Mouse (Mus musculus): ENCODE results near the gene Olfr691. TPM values are rescaled to one million over a fixed set of nuclear protein-coding genes. Genes with fewer than 3 reads are reported as not detected.

Gene Olfr691
- total and polyA plus RNA-seq, 3 experiments, result not detected

DNA sequence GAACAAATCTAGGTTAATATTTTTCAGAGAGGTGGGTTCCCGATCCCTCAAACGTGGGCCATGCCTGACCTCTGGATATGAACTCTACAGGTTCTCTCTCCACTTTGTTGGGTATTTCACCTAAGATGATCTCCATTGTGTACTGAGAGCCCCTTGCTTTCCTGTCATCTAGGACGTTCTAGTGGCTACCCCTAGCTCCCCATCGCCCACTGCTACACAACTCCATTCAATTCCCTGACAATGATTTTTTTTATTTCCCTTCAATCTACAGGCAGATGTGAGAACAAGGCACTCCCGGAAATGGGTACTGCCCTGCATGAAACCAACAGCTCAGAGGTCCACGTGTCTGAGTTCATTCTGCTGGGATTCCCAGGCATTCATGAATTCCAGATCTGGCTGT, 54.3 kb downstream of the Olfr691 start, which contains the start of gene Olfr688:
TSS of gene Olfr688 (plus strand) at position 301 of the 400 bp plus-strand sequence.
- Histone ChIP-seq H3K36me3 (ENCODE audit: control insufficient read depth in 1 of 2, insufficient read depth in 2 of 2, low read length in 2 of 2) (no peaks in the 10 kb centered on the region), H3K4me1 (ENCODE audit: control insufficient read depth in 1 of 2, insufficient read depth in 2 of 2, low read length in 2 of 2) (no peaks in the 10 kb centered on the region), H3K27me3 (ENCODE audit: control insufficient read depth in 1 of 2, insufficient read depth in 2 of 2, low read length in 2 of 2) (no peaks in the 10 kb centered on the region), H3K9me3 (replicated peaks; ENCODE audit: insufficient read depth, low read length) (no peaks in the 10 kb centered on the region), H3K79me2 (ENCODE audit: control insufficient read depth, insufficient read depth, low read length, poor library complexity) (no peaks in the 10 kb centered on the region), H3K9ac (ENCODE audit: control insufficient read depth, low read depth, low read length, poor library complexity, severe bottlenecking) (no peak within 1 kb of the TSS), H3K27ac (ENCODE audit: control insufficient read depth, low read depth, low read length) (no peak within 1 kb of the TSS), H3K4me3 (ENCODE audit: control insufficient read depth in 1 of 2, insufficient read depth in 1 of 2, low read depth in 2 of 2, low read length in 2 of 2) (no peak within 1 kb of the TSS)
- TF ChIP-seq TCF12 (IDR thresholded peaks at IDR 0.05; ENCODE audit: low read depth, low read length) (no peak), SIN3A (IDR thresholded peaks at IDR 0.05; ENCODE audit: low read length) (no peak), MYB (IDR thresholded peaks at IDR 0.05; ENCODE audit: low read depth, low read length) (no peak), SMC3 (IDR thresholded peaks at IDR 0.05; ENCODE audit: low read depth, low read length) (no peak)
- no peak for DNase-seq (ENCODE audit: low read depth, low spot score)

Other genes starting within 250 kb of the Olfr691 start
- not detected in 2 replicates for gene Olfr680-ps1, start 249.5 kb downstream of the Olfr691 start, total RNA-seq (2012; rRNA removed)
- gene Olfr680-ps1, start 249.5 kb downstream of the Olfr691 start, polyA plus RNA-seq (2012; ENCODE audit: insufficient read depth in 1 of 2, insufficient read length in 2 of 2, low read depth in 1 of 2, low replicate concordance in 2 of 2, missing spikeins in 1 of 2), result not detected
- gene Olfr681, start 225.4 kb downstream of the Olfr691 start, total RNA-seq (2012; rRNA removed), result not detected in 2 replicates
- not detected for gene Olfr681, start 225.4 kb downstream of the Olfr691 start, polyA plus RNA-seq (2012; ENCODE audit: insufficient read depth in 1 of 2, insufficient read length in 2 of 2, low read depth in 1 of 2, low replicate concordance in 2 of 2, missing spikeins in 1 of 2)
- gene Olfr683, start 195.3 kb downstream of the Olfr691 start, total RNA-seq (2012; rRNA removed), result not detected in 2 replicates
- not detected for gene Olfr683, start 195.3 kb downstream of the Olfr691 start, polyA plus RNA-seq (2012; ENCODE audit: insufficient read depth in 1 of 2, insufficient read length in 2 of 2, low read depth in 1 of 2, low replicate concordance in 2 of 2, missing spikeins in 1 of 2)
- not detected in 2 replicates for gene Olfr684, start 178.6 kb downstream of the Olfr691 start, total RNA-seq (2012; rRNA removed)
- not detected for gene Olfr684, start 178.6 kb downstream of the Olfr691 start, polyA plus RNA-seq (2012; ENCODE audit: insufficient read depth in 1 of 2, insufficient read length in 2 of 2, low read depth in 1 of 2, low replicate concordance in 2 of 2, missing spikeins in 1 of 2)
- not detected in 2 replicates for gene Olfr685, start 156.3 kb downstream of the Olfr691 start, total RNA-seq (2012; rRNA removed)
- gene Olfr685, start 156.3 kb downstream of the Olfr691 start, polyA plus RNA-seq (2012; ENCODE audit: insufficient read depth in 1 of 2, insufficient read length in 2 of 2, low read depth in 1 of 2, low replicate concordance in 2 of 2, missing spikeins in 1 of 2), result not detected
- not detected in 2 replicates for gene Olfr686, start 134.8 kb downstream of the Olfr691 start, total RNA-seq (2012; rRNA removed)
- not detected for gene Olfr686, start 134.8 kb downstream of the Olfr691 start, polyA plus RNA-seq (2012; ENCODE audit: insufficient read depth in 1 of 2, insufficient read length in 2 of 2, low read depth in 1 of 2, low replicate concordance in 2 of 2, missing spikeins in 1 of 2)
- gene Olfr688, start 54.2 kb downstream of the Olfr691 start, total RNA-seq (2012; rRNA removed), result not detected in 2 replicates
- not detected for gene Olfr688, start 54.2 kb downstream of the Olfr691 start, polyA plus RNA-seq (2012; ENCODE audit: insufficient read depth in 1 of 2, insufficient read length in 2 of 2, low read depth in 1 of 2, low replicate concordance in 2 of 2, missing spikeins in 1 of 2)
- not detected in 2 replicates for gene Olfr689, start 31.1 kb downstream of the Olfr691 start, total RNA-seq (2012; rRNA removed)
- gene Olfr689, start 31.1 kb downstream of the Olfr691 start, polyA plus RNA-seq (2012; ENCODE audit: insufficient read depth in 1 of 2, insufficient read length in 2 of 2, low read depth in 1 of 2, low replicate concordance in 2 of 2, missing spikeins in 1 of 2), result not detected
- not detected in 2 replicates for gene Olfr690, start 8.2 kb downstream of the Olfr691 start, total RNA-seq (2012; rRNA removed)
- gene Olfr690, start 8.2 kb downstream of the Olfr691 start, polyA plus RNA-seq (2012; ENCODE audit: insufficient read depth in 1 of 2, insufficient read length in 2 of 2, low read depth in 1 of 2, low replicate concordance in 2 of 2, missing spikeins in 1 of 2), result not detected
- gene Olfr692, start 26.0 kb upstream of the Olfr691 start, total RNA-seq (2012; rRNA removed), result not detected in 2 replicates
- gene Olfr692, start 26.0 kb upstream of the Olfr691 start, polyA plus RNA-seq (2012; ENCODE audit: insufficient read depth in 1 of 2, insufficient read length in 2 of 2, low read depth in 1 of 2, low replicate concordance in 2 of 2, missing spikeins in 1 of 2), result not detected
- gene Gm5901, start 32.8 kb upstream of the Olfr691 start, total RNA-seq (2012; rRNA removed), result 0.31 TPM in 1 of 2 replicates, not detected in the other
- 1 to 10 TPM in 1 of 2 experiments, not detected in 1; 1.7 TPM for gene Gm5901, start 32.8 kb upstream of the Olfr691 start, polyA plus RNA-seq (2012; ENCODE audit: insufficient read depth in 1 of 2, insufficient read length in 2 of 2, low read depth in 1 of 2, low replicate concordance in 2 of 2, missing spikeins in 1 of 2)
- gene Fam160a2, start 57.8 kb upstream of the Olfr691 start, total RNA-seq (2012; rRNA removed), result 6.2 and 7.8 TPM in 2 replicates
- gene Fam160a2, start 57.8 kb upstream of the Olfr691 start, polyA plus RNA-seq (2012; ENCODE audit: insufficient read depth in 1 of 2, insufficient read length in 2 of 2, low read depth in 1 of 2, low replicate concordance in 2 of 2, missing spikeins in 1 of 2), result 10 to 100 TPM in 1 of 2 experiments, not detected in 1; 17.7 TPM
- gene Cnga4, start 62.3 kb upstream of the Olfr691 start, total RNA-seq (2012; rRNA removed), result not detected in 2 replicates
- gene Cnga4, start 62.3 kb upstream of the Olfr691 start, polyA plus RNA-seq (2012; ENCODE audit: insufficient read depth in 1 of 2, insufficient read length in 2 of 2, low read depth in 1 of 2, low replicate concordance in 2 of 2, missing spikeins in 1 of 2), result not detected
- gene Cckbr, start 83.5 kb upstream of the Olfr691 start, total RNA-seq (2012; rRNA removed), result not detected in 2 replicates
- gene Cckbr, start 83.5 kb upstream of the Olfr691 start, polyA plus RNA-seq (2012; ENCODE audit: insufficient read depth in 1 of 2, insufficient read length in 2 of 2, low read depth in 1 of 2, low replicate concordance in 2 of 2, missing spikeins in 1 of 2), result not detected
- gene Cavin3, start 140.0 kb upstream of the Olfr691 start, total RNA-seq (2012; rRNA removed), result not detected in 2 replicates
- not detected for gene Cavin3, start 140.0 kb upstream of the Olfr691 start, polyA plus RNA-seq (2012; ENCODE audit: insufficient read depth in 1 of 2, insufficient read length in 2 of 2, low read depth in 1 of 2, low replicate concordance in 2 of 2, missing spikeins in 1 of 2)
- 17.9 and 22.2 TPM in 2 replicates for gene Smpd1, start 212.1 kb upstream of the Olfr691 start, total RNA-seq (2012; rRNA removed)
- gene Smpd1, start 212.1 kb upstream of the Olfr691 start, polyA plus RNA-seq (2012; ENCODE audit: insufficient read depth in 1 of 2, insufficient read length in 2 of 2, low read depth in 1 of 2, low replicate concordance in 2 of 2, missing spikeins in 1 of 2), result 10 to 100 TPM; 32.3 to 98.7 TPM
- not detected in 2 replicates for gene Apbb1, start 239.4 kb upstream of the Olfr691 start, total RNA-seq (2012; rRNA removed)
- under 1 TPM in 1 of 2 experiments, not detected in 1; 0.13 TPM for gene Apbb1, start 239.4 kb upstream of the Olfr691 start, polyA plus RNA-seq (2012; ENCODE audit: insufficient read depth in 1 of 2, insufficient read length in 2 of 2, low read depth in 1 of 2, low replicate concordance in 2 of 2, missing spikeins in 1 of 2)

Data from MEL (cell line).